Mouse (Mus musculus) ES-Bruce4 (cell line): ENCODE measurements around the gene Cipc.

Experiments used
- CTCF ChIP-seq: IDR thresholded peaks from one replicate; pipeline ENCODE4 v1.8.1; 2011; ENCODE audit warnings: low read depth, low read length
- EP300 ChIP-seq: IDR thresholded peaks from 2 replicates; pipeline ENCODE4 v1.6.1; 2011; ENCODE audit warnings: low read depth, low read length; ENCODE audit not compliant: insufficient read depth
- POLR2A ChIP-seq: IDR thresholded peaks from one replicate; pipeline ENCODE4 v1.8.1; 2011; ENCODE audit warnings: low read length; ENCODE audit not compliant: insufficient read depth

- no peak for TF ChIP-seq CTCF
- no peak for TF ChIP-seq POLR2A
- no peak for TF ChIP-seq EP300
These were observed 1.8 kb downstream of the Cipc start for GRCm38 (mm10) chr12:86948627-86949026.
